Mouse (Mus musculus) mature B cell (primary cell): Measurements from ENCODE around the gene Epb41.

Experiments used
- in situ Hi-C: fragments of 300-500 bp; cut with MboI; formaldehyde crosslinking; loops from 2 replicates; pipeline ENCODE4 v1.14.3; 2019

Gene Epb41

DNA sequence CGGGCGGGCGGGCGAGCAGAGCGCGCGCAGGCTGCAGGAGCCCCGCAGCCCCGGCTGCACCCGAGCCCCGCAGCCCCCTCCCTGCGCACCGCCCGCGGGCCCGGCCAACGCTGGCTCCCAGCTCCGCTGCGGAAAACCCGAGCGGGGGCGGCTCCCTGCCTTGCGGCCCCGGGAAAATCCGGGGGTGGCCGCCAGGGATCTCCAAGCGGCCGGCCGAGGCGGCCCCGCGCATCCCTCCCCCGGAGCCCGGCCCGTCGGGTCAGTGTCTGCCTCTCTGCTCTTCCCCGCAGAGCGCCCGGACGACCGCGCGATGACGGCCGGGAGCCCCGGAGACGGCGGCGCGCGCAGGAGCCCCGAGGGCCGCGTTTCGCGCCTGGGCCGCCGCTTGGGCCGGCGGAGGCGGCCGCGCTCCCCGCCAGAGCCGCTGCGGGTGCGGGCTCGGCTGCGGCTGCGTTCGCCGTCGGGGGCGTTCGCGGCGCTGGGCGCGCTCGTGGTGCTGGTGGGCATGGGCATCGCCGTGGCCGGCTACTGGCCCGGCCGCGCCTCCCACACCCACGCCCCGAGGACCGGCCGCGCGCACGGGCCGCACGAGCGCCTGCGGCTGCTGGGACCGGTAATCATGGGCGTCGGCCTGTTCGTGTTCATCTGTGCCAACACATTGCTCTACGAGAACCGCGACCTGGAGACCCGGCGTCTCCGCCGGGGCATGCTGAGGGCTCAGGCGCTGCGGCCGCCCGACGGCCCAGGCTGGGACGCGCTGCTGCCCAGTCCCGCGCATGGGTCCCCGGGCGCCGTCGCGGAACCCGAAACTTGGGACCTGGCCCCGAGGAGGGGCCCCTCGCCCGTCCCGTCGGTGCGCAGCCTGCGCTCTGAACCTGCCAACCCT is 153.4 kb downstream of the Epb41 start, which contains the start of gene Tmem200b:
TSS of gene Tmem200b (plus strand) at position 311 of the 886 bp plus-strand sequence.
- in situ Hi-C loops = no loop called here

DNA sequence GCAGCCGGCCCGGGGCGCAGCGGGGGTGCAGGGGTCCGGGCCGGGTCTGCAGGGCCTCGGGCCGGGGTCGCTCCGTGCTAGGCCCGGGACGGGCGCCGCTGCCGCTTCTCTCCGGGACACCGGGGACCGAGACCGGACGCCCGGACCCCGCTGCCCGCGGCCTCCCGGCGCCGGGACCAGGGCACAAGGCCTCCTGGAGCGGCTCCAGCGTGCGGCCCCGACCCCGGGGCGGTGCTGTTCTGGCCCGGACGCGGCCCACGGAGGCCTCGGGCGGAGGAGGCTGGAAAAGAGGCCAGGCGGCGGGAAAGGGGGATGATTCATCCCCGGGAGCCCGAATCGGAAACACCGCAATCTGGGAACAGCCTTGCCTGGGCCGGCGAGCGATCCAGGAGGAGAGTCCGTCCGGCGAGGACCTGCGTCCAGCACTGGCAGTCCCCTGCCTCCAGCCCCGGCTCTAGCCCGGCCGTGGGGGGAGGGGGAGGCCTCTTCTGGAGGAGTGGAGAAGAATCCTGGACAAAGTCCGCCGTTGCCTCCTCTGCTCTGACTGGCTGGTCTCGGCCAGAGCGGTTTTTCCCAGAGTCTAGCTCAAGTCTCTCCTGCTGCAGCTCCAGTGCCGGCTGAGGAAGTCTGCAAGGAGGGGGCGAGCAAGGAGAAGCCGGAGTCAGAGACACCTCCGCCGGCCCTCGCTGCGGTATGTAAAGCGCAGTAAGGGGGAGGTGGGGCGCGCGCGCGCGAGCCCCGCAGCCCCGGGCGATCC is 154.3 kb downstream of the Epb41 start:
- in situ Hi-C loops = no loop called here

- in situ Hi-C loops = no loop called here
Measured at GRCm38 (mm10) chr4:131920141-131920594, 155.0 kb downstream of the Epb41 start.

GRCm38 (mm10) chr4:131919506-131920140 is 155.5 kb downstream of the Epb41 start:
- in situ Hi-C loops = no loop called here

- in situ Hi-C loops = no loop called here
Measured at GRCm38 (mm10) chr4:131918711-131919500, 156.2 kb downstream of the Epb41 start.

GRCm38 (mm10) chr4:131918026-131918533 is 157.0 kb downstream of the Epb41 start:
- in situ Hi-C loops = no loop called here

- in situ Hi-C loops = no loop called here
Measured at GRCm38 (mm10) chr4:131917010-131917555, 158.0 kb downstream of the Epb41 start.

- in situ Hi-C loops = no loop called here
Measured at GRCm38 (mm10) chr4:131916425-131916824, 158.7 kb downstream of the Epb41 start.

- in situ Hi-C loops = no loop called here
Measured at GRCm38 (mm10) chr4:131915821-131916328, 159.2 kb downstream of the Epb41 start.

GRCm38 (mm10) chr4:131914891-131915469 is 160.1 kb downstream of the Epb41 start:
- in situ Hi-C loops = no loop called here

- in situ Hi-C loops = no loop called here
Measured at GRCm38 (mm10) chr4:131914046-131914643, 161.0 kb downstream of the Epb41 start.

DNA sequence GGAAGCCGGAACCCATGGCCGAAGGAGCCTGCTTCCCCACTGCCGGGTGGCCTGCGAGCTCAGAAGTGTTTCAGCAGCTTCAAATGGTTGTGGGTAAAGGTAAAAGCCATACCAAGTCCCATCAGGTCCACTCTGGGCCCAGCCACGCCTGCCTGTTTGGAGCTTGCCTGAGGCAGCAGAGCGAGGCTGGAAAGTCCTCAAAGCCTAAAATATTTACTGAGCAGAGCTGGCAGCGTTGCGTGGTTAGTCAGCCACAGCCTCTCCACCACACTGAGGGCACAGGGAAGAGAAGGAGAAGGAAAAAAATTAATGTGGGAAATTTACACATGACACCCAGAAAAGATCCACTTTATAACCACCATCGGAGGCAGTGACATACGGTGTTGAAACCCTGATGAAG is 161.6 kb downstream of the Epb41 start:
- in situ Hi-C loops = no loop called here

GRCm38 (mm10) chr4:131911521-131911920 is 163.6 kb downstream of the Epb41 start:
- in situ Hi-C loops = no loop called here

- in situ Hi-C loops = no loop called here
Measured at GRCm38 (mm10) chr4:131910237-131910994, 164.7 kb downstream of the Epb41 start.

DNA sequence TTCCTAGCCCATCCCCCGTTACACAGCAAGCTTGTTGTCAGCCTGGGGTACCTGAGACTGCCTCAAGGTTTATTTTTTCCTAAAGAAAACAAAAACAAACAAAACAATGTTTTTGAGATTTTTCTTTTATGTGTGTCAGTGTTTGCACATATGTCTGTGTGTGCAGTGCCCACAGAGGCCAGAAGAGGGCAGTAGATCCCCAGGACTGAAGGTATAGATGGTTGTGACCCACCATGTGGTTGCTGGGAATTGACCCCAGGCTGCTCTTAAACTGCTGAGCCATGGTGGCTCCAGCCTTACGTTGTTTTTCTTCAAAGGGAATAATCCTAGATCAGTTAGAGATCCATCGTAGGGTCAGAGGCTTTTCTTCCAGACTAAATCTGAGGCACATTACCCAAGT is 167.2 kb downstream of the Epb41 start:
- in situ Hi-C loops = no loop called here

GRCm38 (mm10) chr4:131906423-131906822 is 168.7 kb downstream of the Epb41 start:
- in situ Hi-C loops = no loop called here

- in situ Hi-C loops = no loop called here
Measured at GRCm38 (mm10) chr4:131904478-131904877, 170.6 kb downstream of the Epb41 start.

GRCm38 (mm10) chr4:131901090-131901489 is 174.0 kb downstream of the Epb41 start:
- in situ Hi-C loops = no loop called here

- in situ Hi-C loops = no loop called here
Measured at GRCm38 (mm10) chr4:131899180-131899554, 176.0 kb downstream of the Epb41 start.
